In the genomic region with DNA sequence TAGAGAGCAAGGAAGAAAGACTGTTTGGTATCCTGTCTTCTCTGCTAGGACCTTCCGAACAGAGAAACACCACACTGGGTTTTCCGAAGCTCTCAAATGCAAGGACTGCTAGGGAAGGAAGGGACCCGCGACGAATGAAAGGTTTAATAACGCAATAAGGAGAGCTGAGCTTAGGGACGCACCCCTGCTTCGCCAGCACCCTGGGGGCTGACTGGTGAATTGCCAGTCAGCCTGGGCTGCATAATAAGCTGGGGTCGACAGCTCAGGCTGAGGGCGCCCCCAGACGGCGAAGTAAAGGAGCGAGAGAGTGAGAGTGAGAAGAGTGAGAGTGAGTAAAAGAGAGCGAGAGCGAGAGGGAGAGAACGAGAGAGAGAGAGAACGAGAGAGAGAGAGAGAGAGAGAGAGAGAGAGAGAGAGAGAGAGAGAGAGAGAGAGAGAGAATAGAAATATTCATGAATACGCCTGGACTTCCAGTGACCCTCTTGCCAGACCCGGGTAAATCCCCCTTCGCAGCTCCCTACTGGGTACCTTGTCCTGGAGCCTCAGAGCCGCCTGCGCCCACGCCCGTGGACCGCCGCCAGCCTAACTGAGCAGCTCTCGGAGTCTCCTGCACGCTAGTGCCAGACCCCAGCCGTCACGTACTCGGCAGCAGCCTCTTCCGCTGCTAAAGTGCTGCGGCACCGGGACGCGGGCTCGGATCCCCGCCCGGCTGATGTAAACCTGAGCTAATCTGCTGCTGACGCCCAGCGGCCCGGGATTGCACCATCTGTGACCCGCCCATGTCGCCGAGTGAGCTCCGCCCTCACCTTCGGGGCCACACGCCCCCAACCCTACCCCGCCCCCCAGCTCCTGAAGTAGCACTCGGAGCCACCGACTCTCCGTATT, we compare ENCODE assay signal across 8 mouse cellular contexts. TPM values are rescaled to one million over a fixed set of nuclear protein-coding genes. Genes with fewer than 3 reads are reported as not detected.
DNase-seq lines count a peak whose midpoint lies in the region; ATAC-seq and TF ChIP-seq lines count a peak whose summit lies in the region.

A gene (minus strand): TSS at position 704 of the 885 bp plus-strand sequence.

- peak within 1 kb of the TSS; percentile 65 for H3K9ac ChIP-seq in forebrain, embryonic 13.5 days
- peak within 1 kb of the TSS; percentile 68 for H3K9ac ChIP-seq in lung, embryonic 16.5 days (ENCODE audit: low read length)

- peak; percentile 91 for DNase-seq in ES-CJ7 (ENCODE audit: low read depth, low spot score)
- peak; percentile 76 for DNase-seq in c-Kit-positive CD71-positive TER-119-positive erythroid progenitor cells, embryonic 14.5 days (ENCODE audit: low spot score)
- DNase-seq in heart, postnatal 10 days = peak; percentile 82 to 89
- peak; percentile 86 to 92 for DNase-seq in kidney, postnatal 4 days
- DNase-seq in ovary, adult 18-20 months (ENCODE audit: low spot score) = peak; percentile 59
- peak; percentile 88 for DNase-seq in thymus, adult 2 months

- peak within 1 kb of the TSS; percentile 50 for H3K4me3 ChIP-seq in forebrain, embryonic 13.5 days
- peak within 1 kb of the TSS; percentile 59 for H3K4me3 ChIP-seq in lung, embryonic 16.5 days (ENCODE audit: low read length)
- H3K4me3 ChIP-seq in thymus, adult 2 months (ENCODE audit: control insufficient read depth, insufficient read depth, low read length) = peak within 1 kb of the TSS; percentile 49

- no peaks in the 10 kb centered on the region for H3K36me3 ChIP-seq in forebrain, embryonic 13.5 days (ENCODE audit: poor library complexity, severe bottlenecking)
- no peaks in the 10 kb centered on the region for H3K36me3 ChIP-seq in lung, embryonic 16.5 days (ENCODE audit: control insufficient read depth, insufficient read depth, low read length)
- H3K36me3 ChIP-seq in thymus, adult 2 months (ENCODE audit: control insufficient read depth, insufficient read depth, low read length) = no peaks in the 10 kb centered on the region

- H3K27me3 ChIP-seq in forebrain, embryonic 13.5 days = peaks cover 16% of the 10 kb centered on the region; the same call in 1 of the 2 replicates
- peaks cover 2% of the 10 kb centered on the region; the same call in 1 of the 2 replicates for H3K27me3 ChIP-seq in lung, embryonic 16.5 days (ENCODE audit: control insufficient read depth, insufficient read depth, low read depth, low read length)
- H3K27me3 ChIP-seq in thymus, adult 2 months (ENCODE audit: control insufficient read depth, insufficient read depth, low read length) = no peaks in the 10 kb centered on the region

- H3K27ac ChIP-seq in forebrain, embryonic 13.5 days = no peak within 1 kb of the TSS
- peak within 1 kb of the TSS; percentile 60 for H3K27ac ChIP-seq in lung, embryonic 16.5 days (ENCODE audit: low read length)
- H3K27ac ChIP-seq in thymus, adult 2 months (ENCODE audit: control insufficient read depth, insufficient read depth, low read length) = no peak within 1 kb of the TSS

- peak within 1 kb of the TSS; percentile 74 for H3K4me2 ChIP-seq in forebrain, embryonic 13.5 days
- H3K4me2 ChIP-seq in lung, embryonic 16.5 days (ENCODE audit: low read depth, low read length) = peak within 1 kb of the TSS; percentile 94

- ATAC-seq in forebrain, embryonic 13.5 days = peak; percentile 84
- peak; percentile 91 for ATAC-seq in lung, embryonic 16.5 days (ENCODE audit: low read depth)

- TF ChIP-seq CTCF in thymus, adult 2 months (IDR thresholded peaks at IDR 0.05; ENCODE audit: borderline replicate concordance, control insufficient read depth, extremely low read depth, insufficient read depth, low read length, poor library complexity) = peak; percentile 84

- TF ChIP-seq POLR2A in thymus, adult 2 months (IDR thresholded peaks at IDR 0.05; ENCODE audit: control insufficient read depth, extremely low read depth, insufficient read depth, low read length, poor library complexity) = peak; percentile 36; the same call in 1 of the 2 replicates

- no peaks in the 10 kb centered on the region for H3K9me3 ChIP-seq in forebrain, embryonic 13.5 days (replicated peaks)
- H3K9me3 ChIP-seq in lung, embryonic 16.5 days (ENCODE audit: control insufficient read depth, low read length) = no peaks in the 10 kb centered on the region

- intact Hi-C loops in heart, postnatal 10 days (cut with DNase I) = loop anchor here (2.0 kb wide), 1 partner anchor 231 kb away; no protein-coding TSS in a partner anchor

- peaks cover 11% of the 10 kb centered on the region for H3K4me1 ChIP-seq in forebrain, embryonic 13.5 days
- H3K4me1 ChIP-seq in lung, embryonic 16.5 days (replicated peaks; ENCODE audit: control insufficient read depth, insufficient read depth, low read length) = peaks cover 6% of the 10 kb centered on the region
- peaks cover 11% of the 10 kb centered on the region for H3K4me1 ChIP-seq in thymus, adult 2 months (replicated peaks; ENCODE audit: control insufficient read depth, insufficient read depth, low read length)

- WGBS in forebrain, embryonic 13.5 days = under 1% methylated on average over 51 of the region's 52 CpGs
- WGBS in lung, embryonic 16.5 days = under 1% methylated on average over 52 of the region's 52 CpGs
- 1% methylated on average over 52 of the region's 52 CpGs for WGBS in thymus, adult 2 months

RNA-seq across cellular contexts. Expression of the gene that starts here (rescaled TPM):
- polyA plus RNA-seq in forebrain, embryonic 13.5 days (2015; fragmentation: Nextera tagmentation; extraction: Ambion mirVana) = 0.79 and 0.97 TPM in 2 replicates
- total RNA-seq in heart, postnatal 10 days (2021) = 1 to 10 TPM; 3.2 to 3.9 TPM
- 5.0 and 5.2 TPM in 2 replicates for polyA plus RNA-seq in lung, embryonic 16.5 days (2015; fragmentation: Nextera tagmentation; extraction: Ambion mirVana)
- 2.6 and 3.8 TPM in 2 replicates for polyA plus RNA-seq in thymus, adult 2 months (2012; rRNA removed)

Comparison
In these comparisons a context has a peak if more than half of its experiments do, and no peak if none do; other contexts are left out.
1. Peak in ATAC-seq, H3K4me3 ChIP-seq, H3K9ac ChIP-seq and H3K4me2 ChIP-seq in forebrain, embryonic 13.5 days; RNA of the gene not detected or under 1 TPM.